Mouse (Mus musculus): ENCODE measurements around the gene Igsf9.

DNA sequence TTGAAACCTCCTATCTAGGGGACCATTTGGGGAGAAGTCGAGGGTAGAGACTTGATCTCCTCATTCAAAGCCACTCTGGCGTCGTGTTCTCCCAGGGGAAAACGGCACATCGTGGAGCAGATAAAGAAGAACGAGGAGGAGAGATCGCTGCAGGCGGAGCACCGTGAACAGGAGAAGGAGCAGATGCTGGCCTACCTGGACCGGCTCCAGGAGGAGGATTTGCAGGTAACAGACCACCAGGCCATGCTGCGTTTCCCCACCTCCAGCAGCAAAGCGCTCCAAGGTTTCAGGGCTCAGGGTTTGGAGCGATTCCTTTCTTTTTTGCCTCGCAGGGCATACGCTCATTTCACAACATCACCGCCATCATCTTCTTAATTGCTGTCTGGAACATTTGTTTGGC lies 53.5 kb downstream of the Igsf9 start:
- TF ChIP-seq CTCF (IDR thresholded peaks at IDR 0.05; ENCODE audit: borderline replicate concordance, insufficient read depth, low read length): no peak
- TF ChIP-seq POLR2A (IDR thresholded peaks at IDR 0.05; ENCODE audit: low read depth, low read length): no peak

All from embryonic fibroblast, embryonic 13.5 days (primary cell).